Mouse (Mus musculus) spleen, adult 12 weeks (tissue): Measurements from ENCODE around the gene Sclt1.

Source experiments
- DNase-seq: peaks from one replicate; pipeline ENCODE4 v3.0.0; 2022; ENCODE audit warnings: low spot score

The Sclt1 gene

DNA sequence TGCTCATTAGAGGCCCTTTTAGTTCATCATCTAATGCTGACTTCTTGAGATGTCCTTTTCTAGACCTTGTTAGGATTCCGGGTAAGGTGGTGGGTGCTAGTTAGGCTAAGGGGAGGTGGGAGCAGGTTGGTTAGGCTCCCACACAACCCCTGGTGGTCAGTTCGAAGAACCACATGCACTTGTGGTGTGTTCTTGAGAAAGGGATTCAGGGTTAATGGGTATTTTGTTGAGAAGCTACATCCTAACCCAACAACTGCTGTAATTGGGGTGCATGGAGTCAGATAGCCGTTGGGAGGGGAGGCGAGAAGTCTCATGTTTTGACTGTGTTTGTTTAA, 136.0 kb downstream of the Sclt1 start:
- DNase-seq: no peak

- no peak for DNase-seq
These were observed 136.5 kb downstream of the Sclt1 start for GRCm38 (mm10) chr3:41605601-41606329.

DNA sequence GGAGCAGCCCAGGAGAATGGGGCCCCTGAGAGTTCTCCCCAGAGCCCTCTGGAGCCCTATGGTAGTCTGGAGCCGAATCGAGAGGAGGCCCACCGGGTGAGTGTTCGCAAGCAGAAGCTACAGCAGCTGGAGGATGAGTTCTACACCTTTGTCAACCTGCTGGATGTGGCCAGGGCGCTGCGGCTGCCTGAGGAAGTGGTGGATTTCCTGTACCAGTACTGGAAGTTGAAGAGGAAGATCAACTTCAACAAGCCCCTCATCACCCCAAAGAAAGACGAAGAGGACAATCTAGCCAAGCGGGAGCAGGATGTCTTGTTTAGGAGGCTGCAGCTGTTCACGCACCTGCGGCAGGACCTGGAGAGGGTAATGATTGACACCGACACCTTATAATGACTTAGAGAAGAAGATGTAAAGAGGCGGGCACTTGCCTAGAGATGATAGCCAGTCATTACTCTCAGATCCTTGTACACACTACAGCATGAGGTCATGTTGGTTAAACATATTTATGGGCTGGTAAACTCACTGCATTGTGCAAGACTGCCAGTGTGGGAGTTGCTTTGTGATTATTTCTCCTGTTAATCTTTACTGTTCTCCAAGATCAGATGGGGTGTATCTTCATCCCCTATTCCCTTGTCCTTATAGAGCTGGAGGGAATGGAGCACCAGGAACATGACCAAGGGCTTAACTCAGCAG, 137.5 kb downstream of the Sclt1 start:
- no peak for DNase-seq

- no peak for DNase-seq
These were observed 138.8 kb downstream of the Sclt1 start for GRCm38 (mm10) chr3:41603470-41604019.

DNA sequence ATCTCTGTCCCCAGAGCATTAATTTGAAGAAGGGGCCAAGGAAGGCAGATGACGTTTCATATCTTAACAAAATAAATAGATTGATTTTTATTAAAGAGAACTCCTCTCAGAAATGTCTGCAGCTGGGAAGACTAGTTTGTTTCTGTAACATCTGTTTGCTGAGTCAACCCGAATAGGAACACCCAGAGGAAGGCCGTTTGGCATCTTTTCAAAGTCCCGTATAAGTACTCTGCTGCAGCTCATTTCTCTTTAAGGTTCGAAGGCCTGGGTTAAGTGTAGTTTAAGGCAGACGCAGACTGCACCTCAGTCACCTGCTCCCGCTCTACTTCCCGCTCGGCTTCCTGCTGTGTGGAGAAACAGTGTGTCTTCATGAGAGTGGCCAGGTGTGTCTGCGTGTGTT, 139.4 kb downstream of the Sclt1 start:
- DNase-seq: no peak

DNA sequence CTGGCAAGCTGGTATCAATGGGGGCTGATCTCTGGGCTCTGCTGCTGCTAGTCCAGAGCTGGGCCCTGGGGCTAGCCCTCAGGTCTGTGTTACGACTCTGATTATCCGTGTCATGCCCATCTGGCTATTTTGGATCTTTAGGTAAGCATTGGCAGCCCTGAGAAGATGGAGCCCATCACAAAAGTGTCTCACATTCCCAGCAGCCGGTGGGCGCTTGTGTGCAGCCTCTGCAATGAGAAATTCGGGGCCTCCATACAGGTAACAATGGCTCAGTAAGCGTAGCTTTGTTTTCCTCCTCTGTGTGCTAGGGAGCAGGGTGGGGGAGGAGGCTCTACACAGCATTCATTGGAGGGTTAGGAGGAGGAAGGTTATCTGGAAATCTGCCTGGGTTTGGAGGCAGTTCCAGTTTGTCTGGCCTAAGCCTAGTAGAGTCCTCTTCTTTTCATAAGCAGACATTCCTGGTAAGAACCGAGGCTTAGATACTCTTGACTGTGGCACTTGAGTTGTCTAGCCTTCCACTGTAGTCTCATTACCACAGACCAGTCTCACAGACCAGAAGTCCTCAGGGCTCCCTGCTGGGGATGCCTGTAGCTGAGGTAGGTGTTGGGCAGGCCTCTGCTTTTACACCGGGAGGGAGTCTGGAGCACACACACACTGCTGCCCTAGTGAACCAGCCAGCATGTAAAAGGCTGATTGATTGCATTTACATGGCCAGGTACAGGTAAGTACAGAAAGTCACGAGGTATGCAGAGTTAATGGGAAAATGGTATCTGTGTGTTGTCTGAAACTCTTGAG, 140.9 kb downstream of the Sclt1 start:
- DNase-seq: no peak

DNA sequence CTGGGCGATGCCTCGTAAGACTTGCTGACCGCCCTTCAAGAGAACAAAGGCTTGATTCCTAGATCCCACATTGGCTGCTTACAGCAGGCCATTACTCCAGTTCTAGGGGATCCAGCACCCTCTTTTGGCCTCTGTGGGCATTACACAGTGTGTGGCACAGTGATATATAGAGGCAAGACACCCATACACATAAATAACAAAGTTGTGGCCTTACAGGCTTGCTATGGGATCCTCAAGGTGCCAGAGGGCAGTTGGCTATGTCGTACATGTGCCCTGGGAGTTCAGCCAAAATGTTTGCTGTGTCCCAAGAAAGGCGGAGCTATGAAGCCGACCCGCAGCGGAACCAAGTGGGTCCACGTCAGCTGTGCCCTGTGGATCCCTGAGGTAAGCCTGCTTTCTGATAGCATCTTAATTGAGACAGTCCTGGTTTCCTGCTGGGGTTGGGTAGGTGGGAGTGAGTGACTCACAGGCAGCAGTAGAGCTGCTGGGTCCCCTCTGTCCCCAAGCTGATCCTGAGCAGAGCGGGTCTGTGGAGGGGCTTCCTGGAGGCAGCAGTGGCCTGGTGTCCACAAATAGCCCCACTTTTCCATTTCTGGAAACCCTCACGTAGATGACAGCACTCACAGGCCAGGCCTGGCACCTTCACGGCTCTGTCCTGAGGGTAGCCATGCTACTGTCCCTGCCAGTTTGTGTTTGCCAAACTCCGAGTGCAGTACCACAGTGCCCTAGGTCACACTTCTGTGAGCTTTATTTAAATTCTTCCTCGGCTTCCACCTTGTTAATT, 142.3 kb downstream of the Sclt1 start:
- no peak for DNase-seq

GRCm38 (mm10) chr3:41599226-41599625, 143.1 kb downstream of the Sclt1 start:
- DNase-seq: no peak

DNA sequence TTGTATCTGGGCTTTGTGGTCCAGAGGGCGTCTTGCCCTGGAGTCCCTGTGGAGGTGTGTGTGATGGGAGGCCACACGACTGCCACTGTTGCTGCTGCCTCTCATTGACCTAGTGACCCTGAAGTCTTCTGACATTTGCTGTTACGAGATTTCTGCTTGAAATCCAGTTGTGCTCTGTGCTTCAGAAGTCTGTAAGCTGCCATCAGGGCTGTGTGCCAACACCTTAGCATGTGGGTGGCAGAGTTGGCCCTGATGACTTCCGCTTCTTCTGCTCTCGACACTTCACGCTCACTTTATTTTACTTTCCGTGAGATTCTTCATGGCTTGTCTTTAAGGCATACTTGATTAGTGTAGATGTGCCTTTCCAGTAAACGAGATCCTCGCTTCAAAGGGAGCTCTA, 143.9 kb downstream of the Sclt1 start:
- DNase-seq: no peak

- no peak for DNase-seq
These were observed 145.3 kb downstream of the Sclt1 start for GRCm38 (mm10) chr3:41597036-41597435.

- no peak for DNase-seq
These were observed 147.3 kb downstream of the Sclt1 start for GRCm38 (mm10) chr3:41595010-41595409.

DNA sequence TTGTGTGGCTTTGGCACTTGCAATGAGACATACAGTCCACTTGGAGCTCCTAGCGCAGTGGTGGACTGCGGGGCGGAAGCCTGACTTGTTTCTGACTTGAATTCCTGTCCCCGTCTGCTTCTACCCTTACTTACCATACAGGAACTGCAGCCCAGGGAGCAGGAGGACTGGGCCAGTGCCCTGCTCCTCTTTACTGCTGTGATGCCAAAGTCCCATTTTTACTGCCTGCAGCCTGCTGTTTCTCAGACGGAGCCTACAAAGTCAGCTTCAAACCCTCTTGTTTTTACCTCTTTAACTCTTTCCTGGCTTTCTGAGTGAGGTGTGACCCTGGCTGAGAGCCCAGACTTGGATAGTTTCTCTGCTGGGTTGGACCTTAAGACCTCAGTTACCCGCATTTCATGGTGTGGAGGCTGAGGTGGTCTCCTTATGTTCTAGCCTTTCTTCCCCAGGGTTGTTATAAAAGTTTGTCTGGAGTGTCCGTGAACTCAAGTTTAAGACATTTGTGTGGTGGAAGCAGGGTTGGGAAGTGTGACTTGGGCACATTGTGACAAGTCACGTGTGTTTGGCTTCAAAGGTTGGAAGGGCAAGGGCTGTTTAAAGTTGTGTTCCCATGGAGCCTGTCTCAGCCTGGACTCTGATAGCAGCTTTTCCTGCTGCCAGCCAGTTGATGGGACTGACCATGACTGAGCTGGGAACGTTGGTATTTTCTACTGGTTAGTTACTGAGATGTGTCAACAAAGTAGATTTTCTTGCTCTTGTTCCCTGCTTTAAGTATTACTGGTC, 148.0 kb downstream of the Sclt1 start:
- no peak for DNase-seq

- no peak for DNase-seq
These were observed 149.5 kb downstream of the Sclt1 start for GRCm38 (mm10) chr3:41592805-41593204.

- DNase-seq: no peak
These were observed 150.6 kb downstream of the Sclt1 start for GRCm38 (mm10) chr3:41591651-41592170.

DNA sequence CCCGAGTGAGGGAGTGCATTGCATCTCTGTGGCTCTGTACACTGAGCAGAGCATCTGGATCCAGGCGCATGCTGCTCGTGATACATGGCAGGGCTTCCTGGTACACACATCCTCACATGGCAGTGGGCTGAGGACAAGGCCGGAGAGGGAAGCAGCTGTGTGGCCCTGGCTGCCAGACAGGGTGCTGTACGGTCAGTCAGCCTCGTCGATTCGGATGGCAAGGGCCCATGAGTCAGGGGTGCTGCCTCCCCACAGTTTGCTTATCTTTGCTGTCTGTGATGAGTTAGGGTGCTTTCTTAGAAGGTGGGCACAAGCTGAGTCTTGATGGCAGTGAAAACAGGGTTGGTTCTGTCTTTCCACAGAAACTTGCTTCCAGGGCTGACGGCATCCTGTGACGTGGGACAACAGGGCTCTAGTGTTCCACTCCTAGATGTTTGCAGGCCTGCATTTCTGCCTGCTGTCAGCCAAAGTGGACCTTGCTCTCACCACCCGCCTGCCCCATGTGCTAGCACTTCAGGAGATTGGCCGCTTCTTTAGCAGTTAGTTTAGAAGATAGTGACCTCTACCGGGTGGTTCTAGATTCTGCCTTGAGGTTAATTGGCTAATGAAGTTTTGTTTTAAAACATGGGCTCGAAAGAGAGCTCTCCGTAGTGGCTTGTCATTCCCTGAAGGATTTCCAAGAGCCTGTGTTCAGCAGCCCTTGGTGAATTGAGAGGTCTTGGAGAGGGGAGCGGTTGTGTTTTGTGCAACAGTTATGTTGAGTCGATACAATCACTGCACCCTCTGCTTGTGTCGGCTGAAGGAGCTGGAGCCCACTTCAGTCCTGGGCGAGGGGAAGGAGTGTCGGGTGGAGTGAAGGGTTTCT, 151.4 kb downstream of the Sclt1 start:
- DNase-seq: no peak

- no peak for DNase-seq
These were observed 152.3 kb downstream of the Sclt1 start for GRCm38 (mm10) chr3:41589988-41590387.

GRCm38 (mm10) chr3:41589246-41589914, 152.9 kb downstream of the Sclt1 start:
- no peak for DNase-seq

DNA sequence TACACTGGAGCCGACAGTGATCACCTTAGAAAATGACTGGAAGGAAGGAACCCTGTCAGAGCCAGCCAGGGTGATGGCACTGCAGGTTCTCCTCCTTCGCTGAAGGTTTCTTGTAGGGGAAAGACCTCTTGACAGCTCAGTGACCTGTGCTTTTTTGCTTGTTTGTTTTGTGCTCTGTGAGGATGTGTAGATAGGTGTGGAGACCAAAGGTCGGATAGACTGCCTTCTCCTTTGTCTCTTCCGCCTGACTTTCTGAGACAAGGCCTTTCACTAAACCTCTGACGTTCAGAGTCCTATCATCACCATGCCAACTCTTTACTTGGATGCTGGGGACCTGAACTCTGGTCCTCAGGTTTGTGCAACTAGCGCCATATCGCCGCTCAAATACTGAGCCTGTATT, 153.8 kb downstream of the Sclt1 start:
- no peak for DNase-seq

DNA sequence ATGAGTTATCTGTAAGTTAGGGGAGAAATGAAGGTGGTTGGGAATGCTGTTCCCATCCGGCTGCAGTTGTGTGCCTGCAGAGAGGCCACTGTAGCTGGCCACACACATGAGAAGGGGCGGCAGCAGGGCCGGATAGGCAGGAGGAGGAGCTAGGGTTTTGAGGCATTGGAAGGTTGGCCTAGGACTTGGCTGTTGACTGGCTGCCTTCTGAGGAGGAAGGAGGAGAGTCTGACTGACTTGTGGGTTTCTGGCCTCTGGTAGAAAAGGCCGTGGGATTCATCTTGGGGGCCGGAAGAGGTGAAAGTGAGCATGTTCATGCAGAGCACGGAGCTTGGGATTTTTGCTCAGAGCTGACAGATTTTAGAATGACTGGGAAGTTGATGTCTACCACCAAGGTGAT, 154.7 kb downstream of the Sclt1 start:
- DNase-seq: no peak
